Mouse (Mus musculus): Measurements from ENCODE around the gene Eif5.

- TF ChIP-seq POLR2A (IDR thresholded peaks at IDR 0.05; ENCODE audit: control insufficient read depth, low read depth, low read length): no peak
- TF ChIP-seq CTCF (IDR thresholded peaks at IDR 0.05; ENCODE audit: control insufficient read depth, insufficient read depth, insufficient replicate concordance, low read depth, low read length): no peak
These were observed 34.7 kb upstream of the Eif5 start for GRCm38 (mm10) chr12:111503063-111503567.

Measured in testis, adult 2 months (tissue).